Mouse (Mus musculus): ENCODE measurements at regions not wholly inside any gene's neighbourhood (a gene's known extent, or its start where the extent isn't known, plus 50 kb on each side); places are given as distances from the start of the nearest gene placed in this dataset.

DNA sequence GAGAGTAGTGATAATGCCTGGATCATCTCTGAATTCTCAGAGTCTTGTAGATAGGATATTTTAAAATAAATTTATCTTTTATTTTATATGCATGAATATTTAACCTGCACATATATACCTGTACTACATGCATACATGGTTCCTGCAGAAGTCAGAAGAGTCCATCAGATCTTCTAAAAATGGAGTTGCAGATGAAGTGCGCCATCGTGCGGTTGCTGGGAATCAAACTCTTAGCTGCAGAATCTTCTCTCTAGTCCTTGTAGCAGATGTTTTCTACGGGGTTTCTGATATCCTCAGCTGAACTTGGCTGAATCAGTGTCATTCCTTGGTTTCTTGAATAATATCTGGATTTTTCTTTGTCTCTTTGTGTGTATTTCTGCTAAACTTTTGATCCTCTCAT is 74.8 kb upstream of the Fam92a start:
- no peak for TF ChIP-seq CTCF (IDR thresholded peaks at IDR 0.05; ENCODE audit: borderline replicate concordance, insufficient read depth, low read length)
- TF ChIP-seq POLR2A (IDR thresholded peaks at IDR 0.05; ENCODE audit: low read depth, low read length), result no peak

Data from embryonic fibroblast, embryonic 13.5 days (primary cell).